Mouse (Mus musculus) liver, embryonic 16.5 days (tissue): ENCODE results near the gene Abtb2. TPM values are rescaled to one million over a fixed set of nuclear protein-coding genes. Genes with fewer than 3 reads are reported as not detected.

ENCODE experiments used
- ATAC-seq: fragments of 200-750 bp; cut with Nextera tagmentation; 2 replicates; pipeline ENCODE4 v1.8.0; 2017; ENCODE audit warnings: low read depth, mild to moderate bottlenecking, moderate number of reproducible peaks, moderate library complexity
- H3K27ac ChIP-seq: fragments of 300-500 bp; sonication (generic); 2 replicates; pipeline ENCODE4 v1.5.1; 2014; ENCODE audit warnings: mild to moderate bottlenecking, low read length
- H3K27me3 ChIP-seq: fragments of 300-500 bp; sonication (generic); 2 replicates; pipeline ENCODE4 v1.6.1; 2014; ENCODE audit warnings: low read depth, low read length, mixed read lengths; ENCODE audit not compliant: control insufficient read depth, insufficient read depth
- H3K36me3 ChIP-seq: fragments of 300-500 bp; sonication (generic); 2 replicates; pipeline ENCODE4 v1.6.1; 2014; ENCODE audit warnings: mild to moderate bottlenecking; ENCODE audit not compliant: control insufficient read depth, insufficient read depth
- H3K4me1 ChIP-seq: fragments of 300-500 bp; sonication (generic); 2 replicates; pipeline ENCODE4 v1.6.1; 2014; ENCODE audit warnings: low read depth, low read length, mixed read lengths; ENCODE audit not compliant: control insufficient read depth
- H3K4me2 ChIP-seq: fragments of 300-500 bp; sonication (generic); 2 replicates; pipeline ENCODE4 v1.6.1; 2014; ENCODE audit warnings: low read depth, low read length, mixed read lengths
- H3K4me3 ChIP-seq: fragments of 300-500 bp; sonication (generic); 2 replicates; pipeline ENCODE4 v1.5.1; 2014; ENCODE audit warnings: low read depth, mild to moderate bottlenecking, low read length
- H3K9ac ChIP-seq: fragments of 300-500 bp; sonication (generic); 2 replicates; pipeline ENCODE4 v1.6.1; 2014; ENCODE audit warnings: low read depth, low read length
- H3K9me3 ChIP-seq: fragments of 300-500 bp; sonication (generic); replicated peaks from 2 replicates; pipeline ENCODE4 v1.6.1; 2016; ENCODE audit warnings: low read length; ENCODE audit not compliant: control insufficient read depth
- WGBS: fragments of 180-500 bp; shearing (Covaris S2); extraction: QIAGEN DNeasy Blood & Tissue Kit; methylation state at CpG from one replicate; pipeline ENCODE4 v1.1.7; 2014; ENCODE audit not compliant: insufficient replicate concordance; 5-methylcytosine and 5-hydroxymethylcytosine counted together
- polyA plus RNA-seq: library from polyadenylated mRNA; unstranded; fragments of >200 nt; fragmentation: Nextera tagmentation; extraction: Ambion mirVana; gene quantifications from 2 replicates; pipeline ENCODE4 v1.2.1, GENCODE M21; 2015

The Abtb2 gene
- polyA plus RNA-seq, 1 experiment from 2014 or later, result 3.3 TPM

DNA sequence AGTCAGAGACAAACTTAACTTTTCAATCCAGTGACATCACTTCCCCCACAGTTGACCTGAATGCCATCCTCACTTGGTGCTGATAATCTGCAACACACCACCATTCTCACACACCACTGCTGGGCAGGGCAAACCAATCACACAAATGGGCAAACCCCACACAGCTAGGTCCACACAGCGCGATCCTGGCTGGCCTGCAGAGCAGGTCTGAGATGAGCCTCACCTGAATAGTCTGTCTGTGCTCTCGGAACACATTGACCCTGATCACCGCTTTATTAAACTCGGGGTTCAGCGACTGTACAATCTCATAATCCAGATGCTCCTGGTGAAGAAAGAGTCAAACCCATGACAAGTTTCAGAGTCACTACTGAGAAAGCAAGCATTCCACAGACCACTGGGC is 176.7 kb downstream of the Abtb2 start:
- Histone ChIP-seq H3K27ac (no peak overlapping the region), H3K9me3 (no peaks in the 10 kb centered on the region), H3K27me3 (no peaks in the 10 kb centered on the region), H3K4me1 (peaks cover 2% of the 10 kb centered on the region; the same call in 1 of the 2 replicates), H3K4me2 (no peak overlapping the region), H3K4me3 (no peak overlapping the region), H3K36me3 (peaks cover 15% of the 10 kb centered on the region; the same call in 1 of the 2 replicates), H3K9ac (no peak overlapping the region)
- WGBS, result 81% methylated on average over 6 of the region's 6 CpGs
- ATAC-seq, result no peak

- no peak overlapping the region for H3K4me3 ChIP-seq
- no peaks in the 10 kb centered on the region for H3K9me3 ChIP-seq
- no peak overlapping the region for H3K9ac ChIP-seq
- no peaks in the 10 kb centered on the region for H3K27me3 ChIP-seq
- WGBS, result 88% methylated on average over 2 of the region's 2 CpGs
- peaks cover 2% of the 10 kb centered on the region; the same call in 1 of the 2 replicates for H3K4me1 ChIP-seq
- H3K4me2 ChIP-seq, result no peak overlapping the region
- no peak for ATAC-seq
- H3K27ac ChIP-seq, result no peak overlapping the region
- H3K36me3 ChIP-seq, result peaks cover 18% of the 10 kb centered on the region; the same call in 1 of the 2 replicates
Measured at GRCm38 (mm10) chr2:103743536-103743935, 177.4 kb downstream of the Abtb2 start.

- no peaks in the 10 kb centered on the region for H3K27me3 ChIP-seq
- H3K4me3 ChIP-seq, result no peak overlapping the region
- no peak overlapping the region for H3K27ac ChIP-seq
- H3K36me3 ChIP-seq, result peaks cover 16% of the 10 kb centered on the region; the same call in 1 of the 2 replicates
- H3K4me1 ChIP-seq, result peaks cover 2% of the 10 kb centered on the region; the same call in 1 of the 2 replicates
- no peaks in the 10 kb centered on the region for H3K9me3 ChIP-seq
- H3K9ac ChIP-seq, result no peak overlapping the region
- ATAC-seq, result no peak
- 77% methylated on average over 7 of the region's 7 CpGs for WGBS
- no peak overlapping the region for H3K4me2 ChIP-seq
Measured at GRCm38 (mm10) chr2:103743988-103744387, 177.9 kb downstream of the Abtb2 start.

- no peak for ATAC-seq
- peaks cover 2% of the 10 kb centered on the region; the same call in 1 of the 2 replicates for H3K4me1 ChIP-seq
- peaks cover 16% of the 10 kb centered on the region; the same call in 1 of the 2 replicates for H3K36me3 ChIP-seq
- WGBS, result 74% methylated on average over 5 of the region's 5 CpGs
- no peaks in the 10 kb centered on the region for H3K9me3 ChIP-seq
- H3K27me3 ChIP-seq, result no peaks in the 10 kb centered on the region
- no peak overlapping the region for H3K4me3 ChIP-seq
- no peak overlapping the region for H3K9ac ChIP-seq
- H3K4me2 ChIP-seq, result no peak overlapping the region
- no peak overlapping the region for H3K27ac ChIP-seq
Measured at GRCm38 (mm10) chr2:103745481-103745880, 179.4 kb downstream of the Abtb2 start.

DNA sequence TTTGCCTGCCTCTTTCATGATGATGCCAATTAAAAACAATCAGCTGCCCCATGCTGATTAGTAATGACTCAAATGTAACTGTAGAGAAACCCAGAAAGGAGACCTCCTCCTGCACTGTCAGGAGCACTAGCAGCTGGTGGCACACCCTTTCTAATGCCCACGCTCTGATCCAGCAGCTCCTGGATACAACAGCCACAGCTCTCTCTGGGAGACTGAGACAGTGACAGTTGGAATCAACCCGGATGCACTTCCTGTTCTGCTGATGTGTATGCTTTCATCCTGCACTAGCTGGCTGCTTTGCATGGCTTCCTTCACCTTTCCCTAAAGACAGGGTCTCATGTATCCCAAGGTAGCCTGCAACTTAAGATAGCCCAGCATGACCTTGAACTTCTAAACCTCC is 180.0 kb downstream of the Abtb2 start:
- 62% methylated on average over 2 of the region's 2 CpGs for WGBS
- no peaks in the 10 kb centered on the region for H3K27me3 ChIP-seq
- peaks cover 2% of the 10 kb centered on the region; the same call in 1 of the 2 replicates for H3K4me1 ChIP-seq
- H3K36me3 ChIP-seq, result peaks cover 16% of the 10 kb centered on the region; the same call in 1 of the 2 replicates
- no peak for ATAC-seq
- no peak overlapping the region for H3K4me2 ChIP-seq
- no peak overlapping the region for H3K9ac ChIP-seq
- no peak overlapping the region for H3K27ac ChIP-seq
- H3K4me3 ChIP-seq, result no peak overlapping the region
- H3K9me3 ChIP-seq, result no peaks in the 10 kb centered on the region

- ATAC-seq, result peak; percentile 30; the same call in 1 of the 2 replicates
- Histone ChIP-seq H3K4me1 (peaks cover 2% of the 10 kb centered on the region; the same call in 1 of the 2 replicates), H3K9me3 (no peaks in the 10 kb centered on the region), H3K36me3 (peaks cover 20% of the 10 kb centered on the region; the same call in 1 of the 2 replicates), H3K4me2 (no peak overlapping the region), H3K27me3 (no peaks in the 10 kb centered on the region), H3K27ac (no peak overlapping the region), H3K9ac (no peak overlapping the region), H3K4me3 (no peak overlapping the region)
- WGBS, result 54% methylated on average over 2 of the region's 2 CpGs
Measured at GRCm38 (mm10) chr2:103746761-103747160, 180.7 kb downstream of the Abtb2 start.

DNA sequence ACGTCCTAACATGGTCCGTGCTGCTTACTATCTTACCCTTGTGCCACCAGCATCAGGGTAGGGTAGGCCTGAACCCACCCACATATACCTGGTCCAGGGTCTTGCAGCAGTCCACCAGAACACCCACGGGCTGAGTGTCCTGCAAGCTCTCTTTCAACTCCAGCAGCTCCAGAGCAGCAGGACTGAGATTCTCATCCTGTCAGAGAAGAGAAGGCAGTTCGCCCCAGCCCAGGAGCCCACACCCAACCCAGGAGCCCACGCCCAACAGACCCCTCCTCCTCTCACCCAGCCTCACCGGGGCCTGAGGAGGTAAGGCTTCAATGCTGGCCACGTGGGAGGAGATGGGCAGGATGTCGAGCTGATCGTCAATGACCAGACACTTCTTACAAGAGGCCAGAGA is 181.8 kb downstream of the Abtb2 start:
- peaks cover 2% of the 10 kb centered on the region; the same call in 1 of the 2 replicates for H3K4me1 ChIP-seq
- H3K4me2 ChIP-seq, result no peak overlapping the region
- WGBS, result 72% methylated on average over 9 of the region's 9 CpGs
- no peak overlapping the region for H3K9ac ChIP-seq
- H3K27ac ChIP-seq, result no peak overlapping the region
- peaks cover 19% of the 10 kb centered on the region; the same call in 1 of the 2 replicates for H3K36me3 ChIP-seq
- no peak for ATAC-seq
- H3K4me3 ChIP-seq, result no peak overlapping the region
- H3K27me3 ChIP-seq, result no peaks in the 10 kb centered on the region
- H3K9me3 ChIP-seq, result no peaks in the 10 kb centered on the region

DNA sequence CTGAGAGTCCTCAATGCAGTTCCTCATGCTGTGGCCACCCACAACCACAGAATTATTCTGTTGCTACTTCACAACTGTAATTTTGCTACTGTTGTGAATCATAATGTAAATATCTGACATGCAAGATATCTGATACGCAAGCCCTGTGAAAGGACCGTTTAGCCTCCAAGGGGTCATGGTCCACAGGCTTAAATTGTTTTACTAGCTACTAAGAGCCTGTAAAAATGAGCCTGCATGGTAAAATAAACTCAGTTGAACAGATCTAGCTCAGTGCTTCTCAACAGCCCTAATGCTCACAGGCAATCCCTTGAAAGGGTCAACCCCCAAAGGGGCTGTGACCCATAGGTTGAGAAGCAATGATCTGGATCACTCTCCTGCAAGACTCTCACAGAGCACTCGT is 183.0 kb downstream of the Abtb2 start:
- 79% methylated on average over 3 of the region's 3 CpGs for WGBS
- no peaks in the 10 kb centered on the region for H3K27me3 ChIP-seq
- no peak overlapping the region for H3K9ac ChIP-seq
- H3K27ac ChIP-seq, result no peak overlapping the region
- H3K9me3 ChIP-seq, result no peaks in the 10 kb centered on the region
- no peak overlapping the region for H3K4me3 ChIP-seq
- no peak for ATAC-seq
- H3K4me2 ChIP-seq, result no peak overlapping the region
- peaks cover 11% of the 10 kb centered on the region; the same call in 1 of the 2 replicates for H3K36me3 ChIP-seq
- peaks cover 2% of the 10 kb centered on the region; the same call in 1 of the 2 replicates for H3K4me1 ChIP-seq

- Histone ChIP-seq H3K9me3 (no peaks in the 10 kb centered on the region), H3K4me1 (no peaks in the 10 kb centered on the region), H3K27me3 (no peaks in the 10 kb centered on the region), H3K27ac (no peak overlapping the region), H3K36me3 (peaks cover 14% of the 10 kb centered on the region; the same call in 1 of the 2 replicates), H3K9ac (no peak overlapping the region), H3K4me3 (no peak overlapping the region), H3K4me2 (no peak overlapping the region)
- ATAC-seq, result no peak
- WGBS, result 81% methylated on average over 6 of the region's 6 CpGs
Measured at GRCm38 (mm10) chr2:103751771-103752170, 185.7 kb downstream of the Abtb2 start.
